Mouse (Mus musculus): Measurements from ENCODE around the gene Rps11.
"Not testable (repeated sequence)": the region's sequence is repeated elsewhere in the genome, so short reads cannot be mapped to it uniquely, and the experiment has no call there.

Gene Rps11

DNA sequence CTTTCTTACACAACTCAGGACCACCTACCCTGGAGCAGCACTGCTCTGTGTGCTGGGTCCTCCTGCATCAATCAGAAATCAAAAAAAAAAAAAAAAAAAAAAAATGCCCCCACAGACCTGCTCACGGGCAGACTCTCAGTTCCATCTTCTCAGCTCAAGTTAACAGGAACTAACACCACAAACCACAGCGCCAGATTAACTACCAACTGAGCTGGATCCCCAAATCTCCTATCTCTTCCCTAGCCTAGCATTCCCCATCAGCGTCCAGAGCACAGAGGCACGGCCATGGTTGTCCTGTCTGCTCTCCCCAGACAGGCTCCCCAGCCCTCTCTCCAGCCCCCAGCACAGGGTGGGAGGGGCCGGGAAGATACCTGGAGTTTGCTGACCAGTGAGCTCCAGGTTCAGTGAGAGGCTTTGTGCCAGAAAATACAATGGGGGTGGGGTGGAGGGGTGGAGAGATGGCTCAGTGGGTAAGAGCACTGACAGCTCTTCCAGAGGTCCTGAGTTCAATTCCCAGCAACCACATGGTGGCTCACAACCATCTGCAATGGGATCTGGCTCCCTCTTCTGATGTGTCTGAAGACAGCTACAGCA lies 17.1 kb downstream of the Rps11 start:
- DNase-seq: no peak

DNA sequence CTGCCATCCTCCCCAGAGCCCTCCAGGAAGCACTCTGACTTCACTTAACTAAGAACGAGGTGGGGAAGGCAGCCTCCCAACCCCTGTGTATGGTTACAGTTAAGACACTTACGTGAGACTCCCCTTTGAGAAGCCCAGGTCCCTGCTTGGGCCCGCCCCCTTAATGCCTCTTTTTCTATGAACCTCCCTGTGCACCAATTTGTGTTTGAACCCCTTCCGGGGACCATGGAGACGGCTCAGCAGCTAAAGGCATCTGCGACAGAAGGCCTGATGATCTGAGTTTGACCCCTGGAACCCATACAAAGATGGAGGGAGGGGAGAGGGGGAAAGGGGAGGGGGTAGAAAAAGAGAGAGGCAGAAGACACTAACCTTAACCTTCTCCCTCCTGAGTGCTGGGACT lies 17.8 kb downstream of the Rps11 start:
- DNase-seq: no peak

DNA sequence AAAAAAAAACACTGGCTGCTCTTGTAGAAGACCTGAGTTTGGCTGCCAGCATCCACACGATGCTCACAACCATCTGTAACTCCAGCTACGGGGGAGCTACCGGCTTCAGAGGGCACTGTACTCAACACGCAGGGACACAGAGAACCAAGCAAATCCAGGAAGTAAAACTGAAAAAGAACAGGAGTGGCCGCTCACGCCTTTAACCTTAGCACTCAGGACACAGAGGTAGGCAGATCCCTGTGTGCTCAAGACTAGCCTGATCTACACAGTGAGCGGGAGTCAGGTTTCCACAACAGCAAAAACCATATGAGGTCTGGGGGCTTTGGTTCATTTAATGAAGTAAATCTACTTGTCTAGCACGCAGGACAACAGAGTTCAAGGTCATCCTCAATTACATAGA lies 18.7 kb downstream of the Rps11 start:
- DNase-seq: no peak

DNA sequence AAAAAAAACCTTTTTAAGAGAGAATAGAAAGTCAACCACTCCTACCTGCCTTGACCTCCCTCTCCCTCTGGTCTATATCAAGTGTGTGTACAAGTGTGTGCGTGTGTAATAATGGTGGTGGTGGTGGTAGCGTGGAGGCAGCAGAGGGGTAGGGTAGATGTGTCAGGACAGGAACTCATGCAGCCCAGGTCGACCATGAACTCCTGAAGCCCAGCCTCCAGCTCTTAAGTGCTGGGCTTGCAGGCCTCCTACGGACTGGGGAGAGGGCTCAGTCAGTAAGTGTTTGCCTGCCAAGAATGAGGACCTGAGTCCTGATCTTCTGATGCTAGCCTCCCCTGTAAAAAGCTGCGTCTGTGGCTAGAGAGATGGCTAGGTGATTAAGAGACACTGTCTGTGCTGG lies 19.3 kb downstream of the Rps11 start:
- no peak for DNase-seq

DNA sequence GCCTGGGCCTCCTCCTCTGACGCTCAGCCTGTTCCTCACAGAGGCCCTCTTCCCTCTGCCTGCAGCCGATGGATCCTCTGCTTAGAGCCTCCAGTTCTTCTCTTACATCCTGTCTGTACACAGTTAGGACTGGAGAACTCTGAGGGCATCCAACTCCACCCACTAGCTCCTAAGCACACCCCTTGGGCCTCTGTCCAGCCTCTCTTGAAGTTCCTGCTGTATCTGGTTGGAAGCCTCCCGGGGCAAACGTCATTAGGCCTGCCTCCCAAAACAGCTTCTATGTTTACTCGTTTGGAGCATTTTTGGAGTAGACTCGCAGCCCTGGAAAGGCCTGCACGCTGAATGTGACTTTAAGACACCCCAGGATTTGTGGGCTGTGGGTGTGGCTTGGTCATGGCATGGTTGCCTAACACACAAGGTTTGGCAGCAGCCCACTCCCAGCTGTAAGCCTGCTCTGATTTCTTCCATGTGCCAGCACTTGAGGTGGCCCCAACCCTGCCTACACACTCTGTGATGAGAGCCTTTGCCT lies 20.5 kb downstream of the Rps11 start, which contains the start of gene Fcgrt:
Gene Fcgrt, minus strand, starts transcription at position 200 of the 529 bp plus-strand sequence.
- DNase-seq: peak; percentile 94 to 98

DNA sequence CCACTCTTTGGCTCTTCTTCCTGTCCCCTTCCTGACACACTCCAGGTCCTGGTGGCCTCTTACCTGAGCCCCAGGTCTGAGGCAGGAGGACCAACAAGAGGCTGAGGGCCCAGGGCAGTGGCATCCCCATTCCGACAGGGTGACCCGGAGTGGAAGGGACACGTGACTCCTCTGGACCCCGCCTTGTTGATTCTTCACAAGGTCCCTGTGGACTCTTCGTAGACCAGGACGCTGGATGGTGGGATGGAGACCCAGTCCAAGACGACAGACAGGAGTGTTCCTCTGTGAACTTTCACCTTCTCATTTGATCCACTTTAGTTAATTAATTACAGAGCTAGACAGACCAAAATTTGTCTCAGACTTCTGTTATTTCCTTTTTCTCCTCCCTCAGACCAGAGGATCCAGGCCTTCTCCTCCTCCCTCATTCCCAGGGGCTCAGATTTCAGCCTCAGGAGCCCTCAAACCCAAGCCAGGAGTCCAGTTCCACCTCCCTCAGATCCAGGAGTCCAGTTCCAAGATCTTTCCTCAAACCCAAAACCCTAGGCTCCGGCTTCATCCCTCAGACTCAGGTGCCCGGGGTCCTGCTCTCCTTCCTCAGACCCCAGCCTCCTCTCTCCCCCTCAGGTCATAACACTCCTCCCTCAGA lies 21.2 kb downstream of the Rps11 start:
- DNase-seq: peak; percentile 67 to 74

DNA sequence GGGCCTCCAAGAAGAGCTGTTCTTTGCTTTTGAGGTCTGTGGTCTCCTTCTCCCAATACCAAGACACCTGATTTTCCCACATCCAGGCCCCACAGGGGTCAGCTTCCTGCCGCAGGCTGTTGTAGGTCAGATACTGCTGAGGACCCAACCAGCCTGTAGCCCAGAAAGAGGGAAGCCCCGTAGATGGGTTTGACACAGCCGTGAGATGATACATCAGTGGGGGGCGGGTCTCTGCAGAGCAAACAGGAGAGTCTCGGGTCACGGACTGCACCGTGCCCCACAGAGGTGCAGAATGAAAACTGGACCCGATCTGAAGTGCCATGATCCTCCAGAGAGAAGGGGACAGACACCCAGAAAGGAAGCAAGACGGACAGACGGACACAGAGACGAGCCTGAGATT lies 21.8 kb downstream of the Rps11 start:
- DNase-seq: no peak

DNA sequence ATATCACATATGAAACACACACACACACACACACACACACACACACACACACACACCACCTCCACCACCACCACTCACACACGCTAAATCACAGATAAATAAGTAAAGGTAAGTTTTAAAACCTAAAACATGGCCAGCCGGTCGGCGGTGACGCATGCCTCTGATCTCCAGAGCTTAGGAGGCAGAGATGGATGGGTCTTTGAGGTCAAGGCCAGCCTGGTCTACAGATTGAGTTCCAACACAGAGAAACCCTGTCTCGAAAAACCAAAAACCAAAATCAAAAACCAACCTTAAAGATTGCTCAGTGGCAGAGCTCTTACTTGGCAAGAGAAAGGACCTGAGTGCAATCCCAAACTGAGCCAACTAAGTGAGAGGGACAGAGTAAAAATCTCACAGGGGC lies 24.2 kb downstream of the Rps11 start:
- no peak for DNase-seq

DNA sequence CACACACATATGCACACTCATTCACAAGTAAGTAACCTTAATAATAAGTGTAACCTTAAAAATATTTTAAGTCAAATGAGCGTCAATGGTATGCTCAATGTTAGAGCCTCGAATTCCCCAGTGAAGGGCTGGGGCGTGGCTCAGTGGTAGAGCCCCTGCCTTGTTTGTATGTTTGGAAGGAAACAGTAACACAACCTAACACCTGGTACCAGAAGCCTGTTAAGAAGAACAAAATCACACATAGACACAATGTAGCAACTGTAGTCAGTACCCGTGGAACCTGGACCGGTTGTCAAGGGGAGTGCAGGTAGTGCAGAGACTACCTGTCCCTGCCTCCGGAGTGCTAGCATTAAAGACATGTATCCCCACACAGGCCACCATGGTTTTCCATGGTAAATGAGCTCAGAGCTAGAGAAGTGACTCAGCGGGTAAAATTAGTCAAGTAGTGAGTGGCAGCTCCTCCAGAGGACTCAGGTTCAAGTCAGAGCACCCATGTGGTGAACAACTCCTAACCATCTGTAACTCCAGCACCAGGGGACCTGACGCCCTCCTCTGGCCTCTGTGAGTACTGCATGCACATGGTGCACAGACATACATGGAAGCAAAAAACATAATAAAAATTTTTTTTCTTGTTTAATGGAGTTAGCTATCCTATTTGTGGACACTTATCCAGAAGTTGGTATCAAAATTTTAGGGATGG lies 25.5 kb downstream of the Rps11 start:
- peak in 1 of 2 experiments; percentile 49 for DNase-seq

DNA sequence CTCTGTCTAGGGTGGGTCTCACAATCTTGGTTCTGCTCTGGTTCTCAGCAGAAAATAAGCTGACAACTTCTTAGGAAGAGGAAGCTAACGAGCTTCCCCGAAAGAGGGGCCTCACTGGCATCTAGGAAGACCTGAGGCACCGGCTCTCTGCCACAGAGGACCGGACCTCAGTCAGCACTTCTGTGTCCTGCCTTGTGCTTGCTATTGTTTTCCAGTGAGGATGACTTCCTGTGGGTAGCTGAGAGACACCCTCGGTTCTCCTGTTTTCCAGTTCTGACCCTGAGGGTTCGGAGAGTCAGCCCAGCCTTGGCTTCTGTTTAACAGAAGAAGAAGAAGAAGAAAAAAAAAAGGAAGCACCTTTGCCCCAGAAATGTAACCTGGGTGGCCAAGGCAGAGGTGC lies 26.8 kb downstream of the Rps11 start:
- peak; percentile 42 to 57 for DNase-seq

DNA sequence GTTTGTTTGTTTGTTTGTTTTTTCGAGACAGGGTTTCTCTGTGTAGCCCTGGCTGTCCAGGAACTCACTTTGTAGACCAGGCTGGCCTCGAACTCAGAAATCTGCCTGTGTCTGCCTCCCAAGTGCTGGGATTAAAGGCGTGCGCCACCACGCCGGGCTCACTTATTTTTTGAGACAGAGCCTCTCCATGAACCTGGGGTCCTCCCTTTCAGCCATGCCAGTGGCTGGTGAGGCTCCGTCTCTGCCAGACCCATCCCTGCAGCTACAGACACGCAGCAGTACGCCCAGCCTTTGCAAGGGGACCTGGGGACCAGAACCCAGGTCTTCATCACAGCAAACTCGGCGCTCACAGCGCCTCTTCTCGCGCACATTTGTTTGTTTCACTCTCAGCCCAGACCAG lies 28.3 kb downstream of the Rps11 start:
- DNase-seq: not testable (repeated sequence)

DNA sequence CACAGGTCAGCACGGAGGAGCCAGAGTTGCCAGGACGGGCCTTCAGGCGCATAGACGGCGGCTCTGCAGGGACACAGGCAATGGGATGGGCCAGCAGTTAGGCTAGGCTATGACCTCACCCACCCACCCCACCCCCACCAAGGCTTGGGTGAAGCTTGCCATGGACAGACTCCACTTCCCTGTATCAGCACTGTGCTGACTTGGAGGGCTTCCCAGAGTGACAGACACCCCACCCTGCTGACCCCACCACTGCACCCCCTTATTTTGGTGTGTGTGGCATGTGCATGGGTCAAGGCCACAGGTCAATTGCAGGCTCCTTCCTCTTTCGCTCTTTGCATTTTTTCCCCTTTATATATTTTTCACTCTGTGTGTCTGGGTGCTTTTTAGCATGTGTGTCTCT lies 28.9 kb downstream of the Rps11 start:
- DNase-seq: no peak

DNA sequence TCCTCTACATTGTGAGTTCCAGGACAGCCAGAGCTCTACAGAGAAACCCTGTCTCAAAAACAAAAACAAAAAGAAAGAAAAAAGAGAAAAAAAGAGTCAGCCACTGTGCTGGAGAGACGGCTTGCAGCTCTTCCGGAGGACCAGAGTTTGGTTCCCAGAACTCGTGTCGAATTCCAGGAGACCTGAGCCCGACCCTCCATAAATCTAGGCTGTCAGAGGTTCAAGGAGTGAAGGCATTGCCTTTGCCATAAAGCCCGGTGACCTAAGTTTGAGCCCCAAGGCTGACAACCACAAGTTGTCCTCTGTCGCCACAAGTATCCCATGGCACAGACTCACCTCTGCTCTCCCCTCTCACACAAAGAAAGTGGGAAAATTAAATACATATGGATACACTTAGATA lies 30.1 kb downstream of the Rps11 start:
- DNase-seq: no peak

DNA sequence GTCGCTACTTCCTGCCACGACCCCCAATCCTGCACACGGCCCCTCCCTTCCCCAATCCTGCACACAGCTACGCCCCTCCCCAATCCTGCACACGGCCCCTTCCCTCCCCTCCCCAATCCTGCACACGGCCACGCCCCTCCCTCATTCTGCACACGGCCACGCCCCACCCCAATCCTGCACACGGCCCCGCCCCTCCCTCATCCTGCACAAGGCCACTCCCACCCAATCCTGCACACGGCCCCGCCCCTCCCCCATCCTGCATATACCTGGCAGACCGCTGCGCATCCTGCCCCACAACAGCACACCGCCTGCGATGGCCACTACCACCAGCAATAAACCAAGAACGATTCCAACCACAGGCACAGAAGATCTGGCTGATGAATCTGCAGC lies 30.7 kb downstream of the Rps11 start:
- DNase-seq: peak in 1 of 2 experiments; percentile 31

DNA sequence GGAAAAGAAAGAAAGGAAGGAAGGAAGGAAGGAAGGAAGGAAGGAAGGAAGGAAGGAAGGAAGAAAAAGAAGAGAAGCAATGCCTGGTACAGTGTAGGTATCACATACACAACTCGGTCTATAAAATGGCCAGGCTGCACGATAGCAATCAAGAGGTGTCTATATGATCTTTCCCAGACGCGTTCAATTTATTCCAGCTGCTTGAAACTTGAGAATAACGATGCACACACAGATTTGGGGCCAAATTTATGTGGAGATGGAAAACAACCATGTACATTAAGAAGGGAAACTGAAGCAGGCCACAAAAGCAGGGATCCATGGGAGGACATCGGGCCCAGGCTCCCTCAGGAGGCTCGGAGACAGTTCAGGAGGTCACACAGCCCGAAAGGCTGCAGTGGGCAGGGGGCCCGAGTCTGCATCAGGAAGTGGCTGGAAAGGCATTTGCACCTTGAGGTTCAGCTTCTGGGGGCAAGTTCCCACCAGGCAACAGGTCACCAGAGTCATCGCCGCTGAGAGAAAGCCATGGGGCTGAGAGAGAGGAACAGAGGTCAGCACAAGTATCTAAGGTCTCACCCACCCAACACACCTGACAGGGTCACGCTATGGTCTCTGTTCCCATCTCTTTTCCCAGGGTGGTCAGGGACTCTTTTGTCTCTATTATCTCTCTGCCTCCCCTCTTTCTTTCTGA lies 31.3 kb downstream of the Rps11 start:
- DNase-seq: no peak

DNA sequence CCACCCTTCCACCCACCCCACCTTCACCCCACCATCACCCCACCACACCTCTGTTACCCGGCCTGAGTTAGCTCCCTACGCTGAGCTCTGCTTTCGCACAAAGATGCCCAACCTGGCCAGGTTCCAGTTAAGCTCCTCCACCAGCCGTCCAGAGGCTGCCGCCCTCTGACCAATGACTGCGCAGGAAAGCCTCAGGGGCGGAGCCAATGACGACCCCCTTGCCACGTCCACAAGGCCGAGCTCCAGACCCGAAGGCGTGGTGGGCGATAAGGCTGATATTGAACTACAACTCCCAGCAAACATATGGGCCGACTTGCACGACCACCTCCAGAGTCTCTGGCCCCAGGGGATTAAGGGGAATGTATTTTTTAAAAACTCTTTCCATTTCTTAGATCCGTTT lies 32.2 kb downstream of the Rps11 start, which contains the start of gene Rcn3:
Gene Rcn3, minus strand, starts transcription at position 174 of the 400 bp plus-strand sequence.
- DNase-seq: peak; percentile 80 to 83

DNA sequence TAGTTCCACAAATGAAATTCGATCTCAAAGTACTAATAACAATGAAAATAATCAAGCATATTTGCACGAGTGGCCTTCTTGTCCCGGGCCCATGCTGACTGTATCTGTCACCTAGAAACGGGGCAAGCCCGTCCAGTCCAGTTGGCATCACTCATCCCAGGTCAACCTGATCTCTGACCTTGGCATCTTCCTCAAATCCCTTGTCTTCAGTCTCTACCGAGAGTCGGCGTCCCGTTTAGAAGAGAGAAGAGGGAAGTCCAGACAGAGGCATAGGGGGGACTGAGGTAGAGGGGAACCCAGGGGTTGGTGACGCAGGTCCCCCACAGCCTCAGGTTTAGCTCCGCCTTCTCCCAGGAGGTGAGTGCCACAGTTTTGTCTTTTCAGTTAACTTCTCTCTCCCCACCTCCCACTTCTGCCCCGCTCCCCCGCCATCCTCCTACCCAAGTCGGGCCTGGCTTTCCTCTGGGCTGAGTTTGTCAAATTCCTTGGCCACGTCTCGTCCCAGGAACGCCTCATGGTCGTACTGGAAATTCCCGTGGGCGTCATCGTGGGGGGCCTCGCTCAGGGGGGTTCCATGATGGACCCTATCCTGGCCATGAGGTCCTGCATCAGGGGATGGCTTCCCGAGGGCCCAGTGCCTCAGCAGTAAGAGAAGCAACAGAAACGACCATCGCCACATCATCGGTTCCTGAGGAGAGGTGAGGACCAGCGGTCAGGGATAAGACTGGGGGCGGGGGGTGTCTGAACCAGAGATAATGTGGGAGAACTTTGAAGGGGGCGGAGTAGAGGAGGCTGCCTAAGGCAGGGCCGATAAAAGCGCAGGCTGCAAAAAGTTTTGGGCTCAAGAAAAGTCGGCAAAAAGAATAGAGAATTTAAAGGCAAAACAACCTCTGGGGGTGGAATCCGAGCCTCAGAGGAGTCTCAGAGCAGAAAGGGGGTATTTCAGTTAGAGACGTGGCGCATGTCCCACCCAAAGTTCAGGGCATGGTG lies 32.9 kb downstream of the Rps11 start:
- no peak for DNase-seq

DNA sequence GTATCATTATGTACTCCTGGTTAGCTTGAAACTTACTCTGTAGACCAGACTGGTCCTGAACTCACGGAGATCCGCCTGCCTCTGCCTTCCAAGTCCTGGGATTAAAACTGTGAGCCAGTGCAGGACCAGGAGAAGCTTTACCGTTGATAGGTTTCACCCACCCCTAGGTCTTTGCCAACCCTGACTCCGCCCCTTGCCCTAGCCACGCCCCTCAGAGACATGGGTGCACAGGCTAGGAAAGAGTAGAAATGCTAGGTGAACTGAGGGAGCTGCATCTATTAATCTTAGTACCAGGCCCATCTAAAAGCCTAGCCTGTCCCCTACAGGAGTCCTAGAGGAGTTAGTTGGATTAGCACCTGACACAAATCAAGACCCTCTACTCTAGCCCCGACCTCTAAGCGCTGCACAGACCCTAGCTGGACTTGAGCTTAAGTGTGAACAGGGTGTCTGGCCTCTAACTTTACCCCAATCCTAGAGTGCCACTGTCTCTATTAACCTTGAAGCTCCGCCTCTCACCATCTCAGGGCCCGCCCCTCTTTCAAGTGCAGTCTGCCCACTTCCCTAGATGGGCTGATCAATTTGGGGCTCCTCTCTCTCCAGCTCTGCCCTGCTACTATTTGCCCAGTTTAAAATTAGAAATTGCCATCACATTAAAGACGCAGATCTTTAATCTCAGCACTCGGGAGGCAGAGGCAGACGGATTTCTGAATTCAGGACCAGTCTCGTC lies 33.8 kb downstream of the Rps11 start:
- peak in 1 of 2 experiments; percentile 34 for DNase-seq

DNA sequence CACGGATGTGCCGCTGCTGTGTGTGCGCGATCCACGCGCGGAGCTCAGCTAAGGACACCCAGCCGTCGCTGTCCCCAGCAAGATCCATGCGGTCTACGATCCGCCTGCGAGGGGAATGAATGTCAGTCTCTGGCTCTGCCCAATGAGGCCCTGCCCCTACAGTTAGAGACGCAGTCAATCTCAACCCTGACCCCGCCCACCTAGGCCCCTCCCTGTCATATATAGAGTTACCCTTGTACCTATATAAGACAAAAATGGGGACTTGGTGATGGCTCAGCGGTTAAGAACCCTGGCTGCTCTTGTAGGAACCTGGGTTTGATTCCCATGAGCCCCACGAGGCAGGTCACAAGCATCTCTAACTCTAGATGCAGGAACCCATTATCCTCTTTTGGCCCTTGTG lies 35.6 kb downstream of the Rps11 start:
- DNase-seq: no peak

DNA sequence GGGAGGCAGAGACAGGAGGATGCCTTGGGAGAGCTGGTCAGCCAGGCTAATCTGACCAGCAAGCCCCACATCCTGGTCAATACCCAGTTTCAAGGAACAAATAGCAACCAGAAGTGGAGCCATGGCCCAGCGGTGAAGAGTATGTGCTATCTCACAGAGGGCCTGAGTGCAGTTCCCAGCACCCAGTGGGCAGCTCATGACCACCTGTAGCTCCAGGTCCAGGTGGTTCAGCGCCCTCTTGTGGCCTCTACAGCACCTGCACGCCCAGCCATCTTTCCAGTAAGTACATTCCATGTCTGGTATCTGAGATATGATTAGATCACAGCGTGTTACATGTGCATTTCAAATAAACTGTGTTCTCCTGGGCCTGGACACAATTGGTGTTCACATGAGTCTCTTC lies 38.2 kb downstream of the Rps11 start:
- DNase-seq: no peak

DNA sequence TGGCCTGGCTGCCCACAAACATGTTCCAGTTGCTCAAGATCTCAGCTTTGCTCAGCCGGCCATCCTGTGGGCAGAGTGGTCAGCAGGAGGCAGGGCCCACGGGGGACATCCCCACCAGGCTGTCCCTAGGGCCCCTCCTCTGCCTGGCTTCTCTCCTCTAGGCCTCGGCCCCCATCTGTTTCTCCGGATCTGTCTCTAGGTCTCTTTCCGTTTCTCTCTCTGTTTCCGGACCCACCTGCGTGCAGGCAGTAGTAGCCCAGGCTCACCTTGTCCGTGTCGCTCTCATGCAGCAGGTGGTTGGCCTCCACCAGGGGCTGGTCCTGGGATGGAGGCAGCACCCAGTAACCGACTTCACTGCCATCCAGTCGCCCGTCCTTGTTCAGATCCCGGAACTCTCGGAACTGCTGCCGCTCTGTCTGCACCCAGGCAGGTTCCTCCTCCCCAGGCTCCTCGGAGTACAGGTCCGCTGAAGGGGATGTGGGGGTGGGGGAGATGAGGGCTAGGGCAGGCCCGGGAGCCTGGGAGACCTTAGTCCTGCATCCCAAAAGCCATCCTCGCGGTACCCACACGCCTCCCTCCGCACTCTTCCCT lies 40.8 kb downstream of the Rps11 start:
- DNase-seq: no peak

Data from kidney, postnatal 36 days (tissue).